Mouse (Mus musculus): ENCODE results near the gene Abcc3.

DNA sequence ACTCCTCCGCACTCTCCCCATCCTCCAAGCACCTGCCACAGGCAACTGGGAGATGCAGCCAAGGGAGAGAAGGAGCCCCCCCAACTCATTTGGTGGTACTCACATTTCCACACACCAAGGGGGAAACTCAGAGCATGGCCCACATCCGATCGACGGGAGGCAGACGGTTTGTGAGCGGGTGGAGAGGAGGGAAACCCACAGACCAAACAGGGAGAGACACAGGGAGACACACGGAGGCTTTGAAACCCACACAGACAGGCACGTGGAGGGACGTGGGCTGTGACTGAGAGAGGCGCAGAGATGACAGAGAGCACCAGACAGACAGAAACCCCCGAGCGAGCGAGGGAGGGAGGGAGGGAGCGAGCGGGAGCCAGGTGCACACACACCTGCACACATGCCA lies 31.6 kb upstream of the Abcc3 start:
- TF ChIP-seq EP300 (IDR thresholded peaks at IDR 0.05), result no peak
- no peak for TF ChIP-seq CTCF (IDR thresholded peaks at IDR 0.05)
